Mouse (Mus musculus) large intestine, adult 2 months (tissue): ENCODE results near the gene Rgs17. TPM values are rescaled to one million over a fixed set of nuclear protein-coding genes. Genes with fewer than 3 reads are reported as not detected.

Experiments
- polyA plus RNA-seq: library from polyadenylated mRNA; depleted of rRNA; stranded (reverse); fragments of >200 nt; gene quantifications from 2 replicates; pipeline ENCODE4 v1.2.3, GENCODE M21; 2012; rRNA removed

Gene Rgs17
- polyA plus RNA-seq, 1 experiment, result 0.10 TPM

Other genes starting within 250 kb of the Rgs17 start
- gene Fbxo5, start 116.8 kb downstream of the Rgs17 start, polyA plus RNA-seq, result 3.1 and 3.5 TPM in 2 replicates
- gene Mtrf1l, start 98.5 kb downstream of the Rgs17 start, polyA plus RNA-seq, result 1.3 and 2.0 TPM in 2 replicates